ENCODE assay signal across 34 mouse cellular contexts in the genomic region with DNA sequence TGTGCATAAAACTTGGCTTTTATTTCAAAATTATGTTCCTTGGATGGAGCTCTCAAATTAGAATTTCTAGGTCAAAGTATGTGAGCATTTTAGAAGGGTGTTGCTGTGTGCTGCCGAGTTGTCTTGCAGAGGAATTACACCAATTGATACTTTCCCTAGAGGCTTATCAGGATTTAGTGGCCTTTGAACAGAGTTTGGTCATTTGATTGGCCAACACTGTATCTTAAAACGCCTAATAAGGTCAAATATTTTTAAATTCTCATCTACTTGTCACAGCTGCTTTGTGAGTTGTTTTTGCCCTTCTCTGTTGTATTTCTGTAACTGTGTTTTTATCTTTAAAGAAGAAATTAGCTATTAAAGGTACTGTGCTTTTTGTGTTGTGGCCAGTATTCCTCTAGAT.
"Had no signal": no experiment of that assay in that cellular context is flagged by ENCODE, and none has a peak within 500 bp of the region (broad histone marks: within the 10 kb centered on the region; RNA-seq: fewer than 3 reads in every experiment).

No protein-coding gene starts in this region.

- H3K4me1 ChIP-seq: heart, embryonic 12.5 days; heart, embryonic 13.5 days; heart, embryonic 15.5 days; hindbrain, embryonic 12.5 days had no signal

- H3K36me3 ChIP-seq: heart, embryonic 10.5 days; heart, embryonic 12.5 days; heart, embryonic 13.5 days; heart, embryonic 15.5 days; hindbrain, embryonic 10.5 days; hindbrain, embryonic 12.5 days; hindbrain, embryonic 13.5 days; hindbrain, embryonic 15.5 days; intestine, embryonic 15.5 days; kidney, embryonic 15.5 days had no signal

- H3K27ac ChIP-seq: heart, embryonic 10.5 days; heart, embryonic 13.5 days; heart, embryonic 15.5 days; hindbrain, embryonic 10.5 days; hindbrain, embryonic 12.5 days; hindbrain, embryonic 13.5 days; hindbrain, embryonic 14.5 days; hindbrain, embryonic 15.5 days; hindbrain, postnatal 0 days; intestine, embryonic 15.5 days; kidney, embryonic 15.5 days; kidney, postnatal 0 days; layer of hippocampus, adult 2 months had no signal

- H3K4me3 ChIP-seq: heart, embryonic 10.5 days; heart, embryonic 12.5 days; heart, embryonic 13.5 days; heart, embryonic 15.5 days; hindbrain, embryonic 10.5 days; hindbrain, embryonic 12.5 days; hindbrain, embryonic 13.5 days; hindbrain, embryonic 15.5 days; intestine, embryonic 15.5 days; kidney, embryonic 15.5 days; layer of hippocampus, adult 2 months had no signal

- H3K9me3 ChIP-seq: heart, embryonic 10.5 days; heart, embryonic 12.5 days; heart, embryonic 13.5 days; heart, embryonic 15.5 days; hindbrain, embryonic 10.5 days; hindbrain, embryonic 12.5 days; hindbrain, embryonic 13.5 days; hindbrain, embryonic 15.5 days; intestine, embryonic 15.5 days; kidney, embryonic 15.5 days had no signal

- ATAC-seq: hindbrain, embryonic 16.5 days; hindbrain, postnatal 0 days; inflammation-experienced regulatory T-cells, adult 6 months; intestine, embryonic 15.5 days; intestine, embryonic 16.5 days; intestine, postnatal 0 days had no signal

- H3K27me3 ChIP-seq: heart, embryonic 15.5 days; hindbrain, embryonic 12.5 days; hindbrain, embryonic 13.5 days; hindbrain, embryonic 15.5 days; intestine, embryonic 15.5 days had no signal

- DNase-seq: heart, postnatal 14 days; heart, postnatal 36 days; heart, postnatal 4 days; kidney, adult 11 months; kidney, adult 18-20 months; kidney, adult 2 months; kidney, adult 8-10 months; kidney, adult 9 months; kidney, postnatal 10 days; kidney, postnatal 14 days; kidney, postnatal 25 days; kidney, postnatal 36 days; kidney, postnatal 4 days; layer of hippocampus, adult 9-11 months; layer of hippocampus, postnatal 36 days had no signal

- H3K9ac ChIP-seq: heart, embryonic 12.5 days; heart, embryonic 13.5 days; heart, embryonic 15.5 days; hindbrain, embryonic 12.5 days; hindbrain, embryonic 13.5 days; hindbrain, embryonic 14.5 days; hindbrain, embryonic 15.5 days; intestine, embryonic 15.5 days; kidney, embryonic 15.5 days had no signal

- H3K4me2 ChIP-seq: heart, embryonic 11.5 days; heart, embryonic 12.5 days; heart, embryonic 13.5 days; heart, embryonic 15.5 days; hindbrain, embryonic 12.5 days; hindbrain, embryonic 13.5 days; hindbrain, embryonic 14.5 days; hindbrain, embryonic 15.5 days; intestine, embryonic 15.5 days; kidney, embryonic 15.5 days had no signal
